In the genomic region with DNA sequence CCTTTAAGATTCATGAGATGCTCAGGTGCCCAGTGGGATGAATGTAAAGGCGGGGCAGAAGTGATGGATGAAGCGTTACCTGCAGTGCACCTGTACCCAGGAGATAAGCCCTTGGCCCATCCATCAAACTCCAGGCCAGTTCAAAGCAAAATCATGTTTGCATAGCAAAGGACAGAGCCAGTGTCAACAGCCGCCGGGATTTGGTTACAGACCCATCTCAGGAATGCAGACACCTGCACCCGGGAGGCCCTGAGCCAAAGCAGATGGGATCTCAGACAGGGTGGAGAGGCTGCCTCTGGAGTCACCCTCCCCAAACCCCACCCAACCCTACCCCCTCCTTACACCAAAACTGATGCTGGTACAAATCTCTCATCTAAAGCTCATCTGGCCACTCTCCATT, we compare ENCODE assay signal across 35 mouse cellular contexts. TPM values are rescaled to one million over a fixed set of nuclear protein-coding genes. Genes with fewer than 3 reads are reported as not detected.
DNase-seq lines count a peak whose midpoint lies in the region; ATAC-seq and TF ChIP-seq lines count a peak whose summit lies in the region.
"Had no signal": no experiment of that assay in that cellular context is flagged by ENCODE, and none has a peak within 500 bp of the region (broad histone marks: within the 10 kb centered on the region; RNA-seq: fewer than 3 reads in every experiment).

No protein-coding gene starts in this region.

- no peak for TF ChIP-seq CTCF in hindbrain, postnatal 0 days (IDR thresholded peaks at IDR 0.05; ENCODE audit: low read depth)
- no peak for TF ChIP-seq CTCF in kidney, postnatal 0 days (IDR thresholded peaks at IDR 0.05; ENCODE audit: low read depth)

- no peak overlapping the region for H3K4me3 ChIP-seq in hindbrain, postnatal 0 days (ENCODE audit: low read length)
- no peak overlapping the region for H3K4me3 ChIP-seq in hindbrain, embryonic 14.5 days (replicated peaks; ENCODE audit: low read length)
- H3K4me3 ChIP-seq in kidney, postnatal 0 days (replicated peaks; ENCODE audit: low read depth, low read length) = no peak overlapping the region
- H3K4me3 ChIP-seq: forebrain, embryonic 15.5 days; gastrocnemius, adult 2 months; hindbrain, embryonic 13.5 days; midbrain, embryonic 10.5 days; midbrain, embryonic 15.5 days; neural tube, embryonic 15.5 days; stomach, embryonic 15.5 days had no signal

- 0 out of 2 replicates have a peak, but pooled peaks have one; percentile 29 for ATAC-seq in hindbrain, postnatal 0 days
- ATAC-seq in hindbrain, embryonic 14.5 days (ENCODE audit: low FRiP score) = no peak
- ATAC-seq in kidney, postnatal 0 days (replicated peaks; ENCODE audit: low FRiP score, low read depth) = no peak
- no peak for ATAC-seq in CD4-positive, CD25-positive, alpha-beta regulatory T cell, adult 4 months
- ATAC-seq: forebrain, embryonic 15.5 days; inflammation-experienced regulatory T-cells, adult 6 months; midbrain, embryonic 15.5 days had no signal

- no peak overlapping the region for H3K27ac ChIP-seq in hindbrain, postnatal 0 days
- no peak overlapping the region for H3K27ac ChIP-seq in hindbrain, embryonic 14.5 days
- no peak overlapping the region for H3K27ac ChIP-seq in kidney, postnatal 0 days
- H3K27ac ChIP-seq: forebrain, embryonic 15.5 days; gastrocnemius, adult 2 months; hindbrain, embryonic 13.5 days; liver, embryonic 14.5 days; midbrain, embryonic 10.5 days; midbrain, embryonic 15.5 days; neural tube, embryonic 15.5 days; stomach, embryonic 15.5 days had no signal

- H3K9ac ChIP-seq in hindbrain, postnatal 0 days (replicated peaks; ENCODE audit: low read length) = no peak overlapping the region
- no peak overlapping the region for H3K9ac ChIP-seq in hindbrain, embryonic 14.5 days
- H3K9ac ChIP-seq in kidney, postnatal 0 days (ENCODE audit: low read depth, low read length) = no peak overlapping the region
- H3K9ac ChIP-seq: forebrain, embryonic 15.5 days; hindbrain, embryonic 13.5 days; liver, embryonic 14.5 days; midbrain, embryonic 15.5 days; neural tube, embryonic 15.5 days; stomach, embryonic 15.5 days had no signal

- no peaks in the 10 kb centered on the region for H3K27me3 ChIP-seq in hindbrain, postnatal 0 days (ENCODE audit: insufficient read depth, low read length)
- 0 out of 2 replicates have a peak, but pooled peaks cover 5% of the 10 kb centered on the region for H3K27me3 ChIP-seq in hindbrain, embryonic 14.5 days (ENCODE audit: control insufficient read depth, insufficient read depth, low read length)
- no peaks in the 10 kb centered on the region for H3K27me3 ChIP-seq in kidney, postnatal 0 days (ENCODE audit: insufficient read depth, low read length)
- H3K27me3 ChIP-seq: forebrain, embryonic 15.5 days; midbrain, embryonic 15.5 days had no signal

- H3K9me3 ChIP-seq in hindbrain, postnatal 0 days (ENCODE audit: low read length) = no peaks in the 10 kb centered on the region
- no peaks in the 10 kb centered on the region for H3K9me3 ChIP-seq in hindbrain, embryonic 14.5 days (ENCODE audit: control insufficient read depth, low read length)
- no peaks in the 10 kb centered on the region for H3K9me3 ChIP-seq in kidney, postnatal 0 days (replicated peaks; ENCODE audit: low read length)
- H3K9me3 ChIP-seq: forebrain, embryonic 15.5 days; hindbrain, embryonic 13.5 days; midbrain, embryonic 10.5 days; midbrain, embryonic 15.5 days; neural tube, embryonic 15.5 days; stomach, embryonic 15.5 days had no signal

- peaks cover 4% of the 10 kb centered on the region; the same call in 1 of the 2 replicates for H3K4me1 ChIP-seq in hindbrain, postnatal 0 days (ENCODE audit: insufficient read depth, low read length)
- H3K4me1 ChIP-seq in hindbrain, embryonic 14.5 days (replicated peaks; ENCODE audit: control insufficient read depth, insufficient read depth, low read length) = no peaks in the 10 kb centered on the region; the same call in 1 of the 2 replicates
- peaks cover 9% of the 10 kb centered on the region for H3K4me1 ChIP-seq in kidney, postnatal 0 days (replicated peaks; ENCODE audit: insufficient read depth, low read length)

- whole genome bisulfite sequencing in hindbrain, postnatal 0 days = 19% methylated on average over 5 of the region's 5 CpGs
- 5% methylated on average over 5 of the region's 5 CpGs for WGBS in hindbrain, embryonic 14.5 days
- 14% methylated on average over 5 of the region's 5 CpGs for WGBS in kidney, postnatal 0 days

- no peaks in the 10 kb centered on the region for H3K36me3 ChIP-seq in hindbrain, postnatal 0 days (ENCODE audit: insufficient read depth, low read length)
- no peaks in the 10 kb centered on the region for H3K36me3 ChIP-seq in hindbrain, embryonic 14.5 days (replicated peaks; ENCODE audit: control insufficient read depth, insufficient read depth)
- no peaks in the 10 kb centered on the region for H3K36me3 ChIP-seq in kidney, postnatal 0 days (ENCODE audit: insufficient read depth, low read length)
- H3K36me3 ChIP-seq: forebrain, embryonic 15.5 days; hindbrain, embryonic 13.5 days; midbrain, embryonic 10.5 days; midbrain, embryonic 15.5 days; neural tube, embryonic 15.5 days; stomach, embryonic 15.5 days had no signal

- no peak for DNase-seq in hindbrain, postnatal 0 days (ENCODE audit: low spot score)
- no peak for DNase-seq in hindbrain, embryonic 14.5 days (ENCODE audit: low spot score)
- DNase-seq in kidney, postnatal 0 days (ENCODE audit: low spot score) = peak; percentile 26
- no peak for DNase-seq in kidney, postnatal 14 days
- peak; percentile 80 for DNase-seq in R1 (ENCODE audit: low read depth, low spot score)
- no peak for DNase-seq in testis, postnatal 10 days (ENCODE audit: low spot score)
- DNase-seq: adrenal gland, postnatal 10 days; cerebellum, adult 11 months; cerebellum, adult 9-10 months; cerebellum, postnatal 36 days; gastrocnemius, adult 2 months; gastrocnemius, postnatal 36 days; heart, adult 18-20 months; heart, postnatal 4 days; kidney, adult 2 months; layer of hippocampus, adult 9-11 months; liver; lung, adult 2 months; retina, postnatal 1 day; right cerebral cortex, postnatal 14 days; thymus, adult 18-20 months; thymus, postnatal 25 days had no signal

- H3K4me2 ChIP-seq in hindbrain, postnatal 0 days (ENCODE audit: low read depth, low read length) = no peak overlapping the region
- no peak overlapping the region for H3K4me2 ChIP-seq in hindbrain, embryonic 14.5 days (replicated peaks)
- no peak overlapping the region for H3K4me2 ChIP-seq in kidney, postnatal 0 days (ENCODE audit: low read length)
- H3K4me2 ChIP-seq: forebrain, embryonic 15.5 days; heart, embryonic 11.5 days; hindbrain, embryonic 13.5 days; midbrain, embryonic 15.5 days; neural tube, embryonic 15.5 days; stomach, embryonic 15.5 days had no signal

RNA-seq across cellular contexts. Expression of a gene that starts 14.7 kb away (rescaled TPM):
- 16.6 and 23.8 TPM in 2 replicates for total RNA-seq in hindbrain, postnatal 0 days (2014; rRNA removed)
- 17.9 and 18.6 TPM in 2 replicates for polyA plus RNA-seq in hindbrain, postnatal 0 days (2015; fragmentation: Nextera tagmentation; extraction: Ambion mirVana)
- 8.8 and 13.6 TPM in 2 replicates for polyA plus RNA-seq in hindbrain, embryonic 14.5 days (2014; fragmentation: Nextera tagmentation; extraction: Ambion mirVana)
- 0.12 and 0.15 TPM in 2 replicates for polyA plus RNA-seq in kidney, postnatal 0 days (2015; fragmentation: Nextera tagmentation; extraction: Ambion mirVana)
- polyA plus RNA-seq in CD4-positive, CD25-positive, alpha-beta regulatory T cell, adult 4 months (2017; shearing (Covaris generic)) = not detected
- total RNA-seq: gastrocnemius, adult 2 months; gastrocnemius, postnatal 36 days; heart, adult 18-20 months; heart, postnatal 4 days; megakaryocyte progenitor cell, adult 5-6 weeks had no signal
- polyA plus RNA-seq: inflammation-experienced regulatory T-cells, adult 6 months; kidney, adult 2 months; limb, embryonic 11.5 days; liver, embryonic 14.5 days; lung, adult 2 months; midbrain, embryonic 10.5 days; small intestine, adult 2 months; stomach, embryonic 15.5 days had no signal

RNA-seq across cellular contexts. Expression of a gene that starts 23.5 kb away (rescaled TPM):
- 36.2 and 39.1 TPM in 2 replicates for total RNA-seq in hindbrain, postnatal 0 days (2014; rRNA removed)
- polyA plus RNA-seq in hindbrain, postnatal 0 days (2015; fragmentation: Nextera tagmentation; extraction: Ambion mirVana) = 19.1 and 21.6 TPM in 2 replicates
- polyA plus RNA-seq in hindbrain, embryonic 14.5 days (2014; fragmentation: Nextera tagmentation; extraction: Ambion mirVana) = 18.5 and 23.1 TPM in 2 replicates
- 23.6 and 25.3 TPM in 2 replicates for polyA plus RNA-seq in kidney, postnatal 0 days (2015; fragmentation: Nextera tagmentation; extraction: Ambion mirVana)
- polyA plus RNA-seq in CD4-positive, CD25-positive, alpha-beta regulatory T cell, adult 4 months (2017; shearing (Covaris generic)) = 10 to 100 TPM; 12.2 to 16.9 TPM

RNA-seq across cellular contexts. Expression of a gene that starts 43.1 kb away (rescaled TPM):
- 34.9 and 37.5 TPM in 2 replicates for total RNA-seq in hindbrain, postnatal 0 days (2014; rRNA removed)
- polyA plus RNA-seq in hindbrain, postnatal 0 days (2015; fragmentation: Nextera tagmentation; extraction: Ambion mirVana) = 29.5 and 33.5 TPM in 2 replicates
- 17.1 and 17.2 TPM in 2 replicates for polyA plus RNA-seq in hindbrain, embryonic 14.5 days (2014; fragmentation: Nextera tagmentation; extraction: Ambion mirVana)
- polyA plus RNA-seq in kidney, postnatal 0 days (2015; fragmentation: Nextera tagmentation; extraction: Ambion mirVana) = 13.8 and 14.5 TPM in 2 replicates
- polyA plus RNA-seq in CD4-positive, CD25-positive, alpha-beta regulatory T cell, adult 4 months (2017; shearing (Covaris generic)) = 1 to 10 TPM in 1 of 2 experiments, under 1 TPM in 1; 0.95 to 1.2 TPM

RNA-seq across cellular contexts. Expression of a gene that starts 43.2 kb away (rescaled TPM):
- total RNA-seq in hindbrain, postnatal 0 days (2014; rRNA removed) = 9.5 and 20.5 TPM in 2 replicates
- polyA plus RNA-seq in hindbrain, postnatal 0 days (2015; fragmentation: Nextera tagmentation; extraction: Ambion mirVana) = 12.1 and 15.1 TPM in 2 replicates
- 5.2 and 6.4 TPM in 2 replicates for polyA plus RNA-seq in hindbrain, embryonic 14.5 days (2014; fragmentation: Nextera tagmentation; extraction: Ambion mirVana)
- 48.1 and 49.5 TPM in 2 replicates for polyA plus RNA-seq in kidney, postnatal 0 days (2015; fragmentation: Nextera tagmentation; extraction: Ambion mirVana)
- polyA plus RNA-seq in CD4-positive, CD25-positive, alpha-beta regulatory T cell, adult 4 months (2017; shearing (Covaris generic)) = not detected
- polyA plus RNA-seq: inflammation-experienced regulatory T-cells, adult 6 months had no signal

Comparison
In these comparisons a context has a peak if more than half of its experiments do, and no peak if none do; other contexts are left out.
1. DNase-seq: peak in kidney, postnatal 0 days (single experiment) and R1 (single experiment); none in hindbrain, postnatal 0 days (single experiment), hindbrain, embryonic 14.5 days (single experiment), kidney, postnatal 14 days (single experiment) and testis, postnatal 10 days (single experiment).